Mouse (Mus musculus) liver, adult (tissue): ENCODE results near the gene Olfr1154.

Source experiments
- GATA4 ChIP-seq: IDR thresholded peaks from 2 replicates; pipeline ENCODE4 v1.6.1; 2014; ENCODE audit warnings: mild to moderate bottlenecking, low read length; ENCODE audit not compliant: insufficient replicate concordance

Gene Olfr1154

DNA sequence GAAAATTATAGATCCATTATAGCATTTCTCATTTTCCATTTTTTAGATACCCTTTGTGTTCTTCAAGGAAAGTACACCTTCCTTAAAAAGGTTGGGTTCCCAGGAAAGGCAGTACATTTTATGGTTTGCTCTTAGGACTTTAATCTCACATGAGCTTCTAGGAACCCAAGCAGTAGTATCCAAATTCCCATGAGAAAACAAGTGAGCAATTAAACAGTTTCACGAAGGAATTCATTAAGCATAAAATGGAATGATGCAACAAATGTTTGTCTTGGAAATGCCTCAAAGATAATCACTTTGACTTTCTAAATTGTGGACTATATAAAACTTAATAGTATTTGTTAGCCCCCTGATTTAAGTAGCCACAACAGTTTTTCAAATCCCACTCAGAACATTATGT is at the start of gene Olfr1154:
Gene Olfr1154 (minus strand): TSS at position 101 of the 400 bp plus-strand sequence.
- TF ChIP-seq GATA4 = no peak

DNA sequence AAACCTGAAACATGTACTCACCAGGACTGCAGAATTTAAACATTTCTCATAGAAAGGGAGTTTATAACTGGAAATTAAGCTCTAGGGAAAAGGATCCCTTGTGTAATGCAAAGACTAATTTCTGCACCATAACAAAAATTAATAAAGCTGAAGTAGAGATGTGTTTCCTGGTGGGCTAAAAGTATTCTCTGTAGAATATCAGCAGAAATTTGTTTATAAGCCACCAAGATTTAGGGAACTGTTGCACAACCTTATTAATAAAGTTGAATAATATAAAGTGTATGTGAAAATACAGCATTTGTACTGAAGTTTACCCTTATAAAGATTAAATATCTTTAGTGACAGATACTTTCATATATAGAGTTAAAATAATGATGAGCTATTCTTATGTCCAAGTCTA is 48.0 kb upstream of the Olfr1154 start, which contains the start of gene Olfr1156:
Gene Olfr1156 (minus strand): TSS at position 101 of the 400 bp plus-strand sequence.
- TF ChIP-seq GATA4 = no peak

DNA sequence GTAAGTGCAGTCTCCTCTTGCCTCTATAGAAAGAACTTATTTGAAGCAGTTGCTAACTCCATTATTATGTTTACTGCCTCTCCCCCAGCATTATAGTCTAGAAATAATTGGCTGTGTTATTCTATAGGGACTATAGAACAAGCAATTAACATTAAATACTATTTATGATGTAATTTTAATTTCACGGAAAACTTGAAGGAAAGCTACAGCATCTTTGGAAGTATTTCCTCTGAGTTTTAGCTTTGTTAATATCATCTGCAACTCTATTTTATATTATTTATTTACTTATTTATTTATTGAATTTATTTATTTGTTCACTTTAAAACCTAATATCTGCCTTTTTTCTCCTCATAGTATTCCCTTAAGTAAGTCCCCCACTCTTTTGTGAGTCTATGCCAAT is 40.1 kb upstream of the Olfr1154 start, which contains the start of gene Olfr1155:
Gene Olfr1155 (minus strand): TSS at position 101 of the 400 bp plus-strand sequence.
- TF ChIP-seq GATA4 = no peak

DNA sequence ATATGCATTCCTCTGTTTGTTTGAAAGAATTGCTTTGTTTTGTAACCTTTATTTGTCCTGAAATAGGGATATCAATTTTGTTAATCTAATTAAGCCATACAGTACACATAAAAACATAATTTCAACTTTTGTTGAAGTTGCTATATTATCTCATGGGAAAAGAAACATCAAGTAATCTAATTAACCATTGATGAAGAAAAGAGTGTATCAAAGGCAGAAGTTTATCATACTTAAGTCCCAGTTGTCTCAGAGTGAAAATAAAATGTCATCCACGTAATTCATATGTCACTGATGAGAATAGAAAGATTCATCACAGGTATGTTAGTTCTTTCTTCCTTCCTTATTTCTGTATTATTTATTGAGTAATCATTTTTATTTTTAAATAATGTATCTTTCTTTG is 10.3 kb downstream of the Olfr1154 start, which contains the start of gene Olfr1153:
Gene Olfr1153 (plus strand): TSS at position 301 of the 400 bp plus-strand sequence.
- no peak for TF ChIP-seq GATA4

DNA sequence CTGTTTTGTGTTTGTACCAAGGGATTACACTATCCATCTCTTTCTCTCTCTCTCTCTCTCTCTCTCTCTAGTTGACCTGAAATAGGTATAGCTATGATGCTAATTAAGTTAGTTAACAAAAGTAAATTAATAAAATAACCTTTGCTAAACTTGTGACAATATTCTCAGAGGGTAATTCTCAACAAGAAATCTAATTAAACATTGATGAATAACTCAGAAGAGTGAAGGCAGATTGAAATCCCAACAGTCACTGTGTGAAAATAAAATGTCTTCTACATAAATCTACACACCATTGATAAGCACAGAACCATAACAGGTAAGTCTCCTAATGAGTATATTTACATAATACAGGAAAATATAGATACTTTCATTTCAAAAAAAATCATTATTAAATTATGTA is 38.8 kb downstream of the Olfr1154 start, which contains the start of gene Olfr1152:
Gene Olfr1152 (plus strand): TSS at position 301 of the 400 bp plus-strand sequence.
- TF ChIP-seq GATA4 = no peak

DNA sequence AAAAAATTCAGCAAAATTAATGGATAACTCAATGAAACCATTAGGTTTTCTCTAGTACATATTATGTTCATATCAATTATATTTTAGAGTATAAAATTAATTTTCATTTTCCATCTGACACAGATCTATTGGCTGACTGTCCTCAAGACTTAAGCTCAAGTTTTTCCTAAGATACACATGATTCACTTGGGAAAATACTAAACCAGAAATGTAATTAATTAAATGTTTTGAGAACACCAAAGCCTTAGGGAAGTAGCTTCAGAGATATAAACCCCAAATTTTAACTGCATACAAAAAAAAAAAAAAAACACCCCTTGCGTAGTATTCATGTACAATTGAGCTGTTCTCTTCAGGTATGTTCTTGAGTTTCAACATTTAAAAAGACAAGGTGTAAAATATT is 49.4 kb downstream of the Olfr1154 start, which contains the start of gene Olfr1151:
Gene Olfr1151 (plus strand): TSS at position 301 of the 400 bp plus-strand sequence.
- TF ChIP-seq GATA4 = no peak
